ENCODE assay signal across 10 mouse cellular contexts in the genomic region with DNA sequence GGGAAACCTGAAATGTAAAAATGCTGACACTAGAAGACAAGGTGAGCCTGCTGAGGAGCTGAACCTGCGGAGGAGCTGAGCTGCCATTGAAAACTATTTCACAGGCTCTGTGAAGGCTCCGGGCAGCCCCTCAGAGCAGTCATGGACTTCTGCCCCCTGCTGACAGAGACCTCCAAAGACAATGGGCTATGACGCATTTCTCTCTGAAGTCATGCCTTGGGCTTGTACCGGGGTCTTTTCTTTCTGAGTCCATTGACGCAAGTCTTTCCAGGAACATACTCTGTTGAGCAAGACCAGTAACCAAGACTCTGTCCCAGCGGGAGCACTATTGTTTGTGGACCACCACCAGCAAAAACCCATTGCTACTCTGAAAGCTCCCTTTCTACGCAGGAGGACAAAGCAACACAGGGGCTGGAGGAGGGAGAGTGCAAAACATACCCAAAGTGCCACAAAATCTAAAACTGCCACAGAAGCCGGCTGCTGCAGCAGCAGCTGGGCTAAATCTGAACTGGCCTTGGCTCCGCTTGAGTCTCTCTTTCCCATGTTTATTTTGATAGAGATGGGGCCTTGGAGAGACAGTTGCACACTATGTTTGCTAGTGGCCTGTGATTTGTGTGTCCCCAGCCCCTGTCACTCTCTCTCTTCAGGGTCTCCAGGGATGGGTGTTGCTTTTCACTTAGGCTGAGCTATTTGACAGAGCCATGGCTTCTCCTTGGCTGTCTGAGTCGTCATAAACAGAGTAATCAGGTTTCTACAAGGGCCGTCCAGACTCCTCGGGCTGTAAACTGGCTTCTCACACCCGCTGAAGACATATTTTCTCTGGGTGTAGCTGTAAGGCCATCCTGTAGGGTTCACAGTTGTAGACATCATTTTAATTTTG.
DNase-seq lines count a peak whose midpoint lies in the region; ATAC-seq and TF ChIP-seq lines count a peak whose summit lies in the region.
"Had no signal": no experiment of that assay in that cellular context is flagged by ENCODE, and none has a peak within 500 bp of the region (broad histone marks: within the 10 kb centered on the region; RNA-seq: fewer than 3 reads in every experiment).

No protein-coding gene starts in this region.

- no peak for DNase-seq in kidney, adult 18-20 months
- peak; percentile 65 for DNase-seq in ES-CJ7 (ENCODE audit: low read depth, low spot score)
- no peak for DNase-seq in right cerebral cortex, postnatal 4 days
- no peak for DNase-seq in MN1 (ENCODE audit: low spot score)
- DNase-seq in layer of hippocampus, adult 9-10 months (ENCODE audit: low spot score), result no peak
- DNase-seq: right cerebral cortex, postnatal 14 days had no signal

- H3K9ac ChIP-seq in kidney, embryonic 16.5 days (replicated peaks; ENCODE audit: low read length), result peak overlapping the region; percentile 28; the same call in 1 of the 2 replicates
- H3K9ac ChIP-seq in liver, embryonic 12.5 days, result no peak overlapping the region; the same call in 1 of the 2 replicates

- 37% methylated on average over 13 of the region's 13 CpGs for WGBS in kidney, embryonic 16.5 days
- 61% methylated on average over 13 of the region's 13 CpGs for WGBS in liver, embryonic 12.5 days (ENCODE audit: insufficient replicate concordance)

- ATAC-seq in kidney, embryonic 16.5 days (ENCODE audit: low FRiP score, low TSS enrichment), result peak; percentile 86
- no peak for ATAC-seq in liver, embryonic 12.5 days

- 0 out of 2 replicates have a peak, but pooled peaks have one; percentile 4 for TF ChIP-seq CTCF in cortical plate, adult 2 months (IDR thresholded peaks at IDR 0.05; ENCODE audit: extremely low read depth, insufficient read depth, low read length)

- H3K4me1 ChIP-seq in kidney, embryonic 16.5 days (ENCODE audit: insufficient read depth, low read length), result peaks cover 19% of the 10 kb centered on the region
- H3K4me1 ChIP-seq in cortical plate, adult 2 months (ENCODE audit: control insufficient read depth, insufficient read depth, low read length), result peaks cover 2% of the 10 kb centered on the region; the same call in 1 of the 2 replicates
- H3K4me1 ChIP-seq in liver, embryonic 12.5 days, result peaks cover 66% of the 10 kb centered on the region

- no peak overlapping the region for H3K4me2 ChIP-seq in kidney, embryonic 16.5 days (replicated peaks; ENCODE audit: low read depth, low read length)
- peak overlapping the region; percentile 15 for H3K4me2 ChIP-seq in liver, embryonic 12.5 days

- no peaks in the 10 kb centered on the region; the same call in 1 of the 2 replicates for H3K9me3 ChIP-seq in kidney, embryonic 16.5 days (ENCODE audit: low read length)
- H3K9me3 ChIP-seq in liver, embryonic 12.5 days (replicated peaks), result no peaks in the 10 kb centered on the region

- H3K36me3 ChIP-seq in kidney, embryonic 16.5 days (ENCODE audit: insufficient read depth, low read length), result no peaks in the 10 kb centered on the region
- H3K36me3 ChIP-seq in liver, embryonic 12.5 days, result 0 out of 2 replicates have a peak, but pooled peaks cover 8% of the 10 kb centered on the region

- no peaks in the 10 kb centered on the region for H3K27me3 ChIP-seq in kidney, embryonic 16.5 days (ENCODE audit: insufficient read depth, low read length)
- H3K27me3 ChIP-seq in liver, embryonic 12.5 days (replicated peaks), result no peaks in the 10 kb centered on the region

- no peak overlapping the region for H3K4me3 ChIP-seq in kidney, embryonic 16.5 days (ENCODE audit: low read length)
- H3K4me3 ChIP-seq in cortical plate, adult 2 months (ENCODE audit: insufficient read depth, low read length), result no peak overlapping the region
- no peak overlapping the region for H3K4me3 ChIP-seq in liver, embryonic 12.5 days
- H3K4me3 ChIP-seq: erythroblast, embryonic 14.5 days had no signal

- peak overlapping the region; percentile 78 for H3K27ac ChIP-seq in kidney, embryonic 16.5 days (ENCODE audit: low read length)
- no peak overlapping the region for H3K27ac ChIP-seq in cortical plate, adult 2 months (ENCODE audit: insufficient read depth, low read length)
- H3K27ac ChIP-seq in liver, embryonic 12.5 days, result peak overlapping the region; percentile 80

- no peak for TF ChIP-seq POLR2A in cortical plate, adult 2 months (IDR thresholded peaks at IDR 0.05; ENCODE audit: extremely low read depth, insufficient read depth, low read length)
